Mouse (Mus musculus) induced T-regulatory cell, adult 2 months (primary cell): ENCODE results near the gene 4930579F01Rik.
"Not testable (repeated sequence)": the region's sequence is repeated elsewhere in the genome, so short reads cannot be mapped to it uniquely, and the experiment has no call there.

ENCODE experiments used
- DNase-seq: peaks from one replicate; pipeline ENCODE4 v3.0.0-alpha.2; 2012; ENCODE audit warnings: low read depth

4930579F01Rik gene

DNA sequence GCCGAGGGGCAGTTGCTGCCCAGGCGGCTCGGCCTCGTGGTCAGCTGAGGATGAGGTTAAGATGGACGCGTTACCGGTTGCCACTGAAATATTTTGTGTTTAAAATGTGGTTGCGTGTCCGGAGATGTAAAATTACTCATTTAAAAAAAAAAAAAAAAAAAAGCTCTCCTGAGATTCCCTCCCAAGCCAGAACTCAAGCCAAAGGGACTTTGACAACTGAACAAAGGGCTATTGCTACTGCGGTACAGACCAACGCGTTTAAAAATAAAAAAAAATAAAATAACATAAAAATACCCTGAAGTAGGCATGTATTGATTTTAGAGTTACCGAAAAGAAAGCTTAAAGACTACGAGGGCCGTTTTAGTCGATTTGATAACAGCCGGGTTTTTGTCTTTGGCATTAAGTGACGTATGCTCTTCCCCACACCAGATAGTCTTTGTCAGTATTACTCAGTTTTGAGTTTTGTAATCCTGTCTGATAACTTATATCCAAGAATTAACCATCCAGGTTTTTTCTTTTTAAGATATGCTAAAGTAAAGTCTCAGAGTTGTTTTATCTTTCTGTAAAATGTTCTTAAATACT is 49.5 kb downstream of the 4930579F01Rik start:
- no peak for DNase-seq

DNA sequence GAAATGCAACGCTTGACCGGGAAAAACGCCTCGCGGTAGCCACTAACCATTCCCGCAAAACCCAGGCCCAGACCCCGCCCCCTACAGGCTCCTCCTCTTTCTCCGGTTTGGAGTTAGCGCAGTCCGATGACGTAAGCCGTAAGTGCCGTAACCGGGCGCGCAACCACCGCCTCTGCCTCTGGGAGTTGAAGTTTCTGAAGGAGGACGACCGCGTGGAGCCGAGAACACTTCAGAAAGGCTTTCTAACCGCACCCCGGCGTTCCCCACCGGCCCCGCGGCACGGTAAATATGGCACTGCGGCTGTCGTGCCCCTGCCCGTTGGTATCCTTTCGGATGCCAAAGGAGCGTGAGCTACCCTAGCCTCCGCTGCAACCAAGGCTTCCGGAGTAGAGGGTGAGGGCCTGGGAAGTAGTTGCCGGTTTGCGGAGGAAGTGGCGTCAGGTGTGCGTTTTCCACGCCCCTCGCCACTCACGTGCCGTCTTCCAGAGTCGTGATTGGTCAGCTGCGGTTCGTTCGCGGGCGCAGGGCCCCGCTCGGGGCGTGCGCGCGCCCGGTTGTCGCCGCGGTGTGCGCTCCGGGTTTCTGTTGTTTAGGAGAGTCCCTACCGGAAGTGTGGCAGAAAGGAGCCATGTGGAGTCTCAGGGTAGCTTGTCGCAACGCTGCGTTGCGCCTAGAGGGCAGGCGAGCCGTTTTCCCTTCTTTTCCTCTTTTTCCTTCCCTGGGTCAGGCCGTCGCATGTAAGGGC is 50.1 kb downstream of the 4930579F01Rik start, which contains the start of gene Trmt10a:
TSS of gene Trmt10a (plus strand) at position 134 of the 745 bp plus-strand sequence.
- DNase-seq, result peak; percentile 99

DNA sequence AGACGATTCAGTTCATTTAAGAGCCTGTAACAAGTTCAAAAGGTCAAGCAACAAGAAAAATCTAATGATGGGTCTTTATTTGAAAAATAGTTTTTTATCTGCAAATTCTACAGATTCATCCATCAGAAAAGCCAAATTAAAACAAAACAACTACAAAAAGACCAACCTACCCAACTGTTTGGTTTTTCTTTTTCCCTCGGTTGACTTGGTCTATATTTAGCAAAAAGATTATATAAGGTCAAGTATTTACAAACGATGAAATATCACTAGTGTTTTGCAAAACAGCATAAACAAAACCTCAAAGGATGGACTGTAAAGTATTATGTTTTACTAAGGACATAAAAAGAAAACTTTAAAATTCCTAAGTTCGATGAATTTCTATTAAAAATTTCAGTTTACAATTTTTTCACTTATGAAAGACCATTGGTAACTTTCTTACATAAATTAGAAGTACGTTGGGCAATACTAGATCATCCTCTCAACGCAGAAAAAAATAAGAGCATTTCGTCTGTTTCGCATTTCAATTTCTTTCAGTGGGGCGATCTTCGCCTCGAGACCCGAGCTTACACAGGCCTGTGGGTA is 50.8 kb downstream of the 4930579F01Rik start:
- DNase-seq, result no peak

DNA sequence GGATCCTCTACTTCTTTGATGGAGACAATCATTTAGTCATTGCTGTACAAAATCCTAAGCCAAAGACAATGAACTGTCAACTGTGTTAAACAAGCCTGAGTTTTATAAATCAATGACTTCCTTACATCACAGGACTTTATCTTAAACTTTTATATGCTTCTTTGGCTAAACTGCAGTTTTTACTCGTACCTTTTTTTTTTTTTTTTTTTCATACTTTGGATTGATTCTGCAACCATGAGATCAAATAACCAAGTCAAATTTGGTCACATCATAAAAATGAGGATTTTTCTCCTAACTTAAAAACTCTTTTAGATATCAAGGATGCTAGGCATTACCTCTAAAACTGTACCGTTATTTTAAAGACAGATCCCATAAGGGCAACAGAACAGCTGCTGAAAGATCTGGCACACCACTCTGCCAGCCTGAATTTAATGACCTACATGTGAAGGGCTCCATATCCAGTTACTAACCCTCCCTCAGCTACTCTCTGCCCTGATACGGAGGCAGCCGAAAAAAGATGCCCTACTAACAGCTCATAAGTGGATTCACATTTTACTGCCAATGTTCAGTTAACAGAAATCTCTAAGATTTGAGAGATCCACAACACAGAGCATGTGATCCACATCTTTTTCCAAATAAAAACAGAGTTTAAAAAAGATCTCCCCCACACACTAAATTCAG is 51.4 kb downstream of the 4930579F01Rik start:
- DNase-seq, result no peak

DNA sequence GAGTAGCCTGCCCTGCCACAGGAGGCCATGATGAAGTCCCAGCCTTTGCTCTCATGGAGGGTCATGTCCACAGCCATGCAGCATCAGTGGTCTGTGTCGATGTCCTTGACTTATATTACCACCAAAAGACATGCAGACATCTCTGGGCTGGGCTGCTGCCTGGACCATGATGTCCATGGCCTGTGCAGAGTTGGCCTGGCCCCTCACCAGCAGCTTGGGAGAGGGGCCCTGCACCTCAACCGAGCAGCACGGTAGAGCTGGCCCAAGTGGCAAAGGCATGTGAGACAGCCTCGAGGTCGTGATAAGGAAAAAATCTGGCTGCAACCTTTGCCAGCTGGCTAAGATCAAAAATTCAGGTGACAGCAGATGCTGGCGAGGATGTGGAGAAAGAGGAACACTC is 54.0 kb downstream of the 4930579F01Rik start:
- DNase-seq, result no peak

DNA sequence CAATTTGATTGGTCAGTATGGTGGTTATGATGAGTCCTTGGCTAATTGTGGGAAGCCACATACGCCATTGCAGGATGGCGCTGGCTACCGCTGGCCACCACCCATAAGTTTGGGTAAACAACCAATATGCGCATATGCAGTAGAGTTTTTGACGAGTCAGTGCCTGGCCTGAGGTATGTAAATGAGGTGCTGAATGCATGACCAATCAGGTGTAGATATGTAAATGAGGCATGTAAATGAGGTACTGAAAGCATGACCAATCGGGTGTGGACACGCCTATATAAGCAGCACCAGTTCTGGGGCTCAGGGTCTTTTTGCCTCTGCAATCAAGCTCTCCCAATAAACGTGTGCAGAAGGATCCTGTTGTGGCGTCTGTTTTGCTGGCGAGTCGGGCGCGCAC is 55.5 kb downstream of the 4930579F01Rik start:
- not testable (repeated sequence) for DNase-seq

DNA sequence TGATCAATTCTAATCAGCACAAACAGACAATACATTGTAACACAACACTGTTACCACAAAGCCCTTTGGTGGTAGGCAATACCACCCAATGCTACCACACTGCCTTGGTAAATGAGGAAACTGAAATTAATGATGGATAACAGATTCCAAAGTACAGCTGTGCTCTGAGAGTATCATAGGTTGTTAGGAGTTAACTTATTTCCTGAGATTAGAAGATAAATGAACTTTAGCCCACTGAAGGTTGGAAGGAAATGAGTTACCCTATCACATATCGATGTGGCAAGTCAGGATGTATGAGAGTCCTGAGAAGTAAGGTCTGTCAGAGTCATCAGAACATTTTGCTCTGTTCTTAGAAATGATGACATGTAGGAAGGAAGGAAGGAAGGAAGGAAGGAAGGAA is 59.1 kb downstream of the 4930579F01Rik start:
- DNase-seq, result no peak

DNA sequence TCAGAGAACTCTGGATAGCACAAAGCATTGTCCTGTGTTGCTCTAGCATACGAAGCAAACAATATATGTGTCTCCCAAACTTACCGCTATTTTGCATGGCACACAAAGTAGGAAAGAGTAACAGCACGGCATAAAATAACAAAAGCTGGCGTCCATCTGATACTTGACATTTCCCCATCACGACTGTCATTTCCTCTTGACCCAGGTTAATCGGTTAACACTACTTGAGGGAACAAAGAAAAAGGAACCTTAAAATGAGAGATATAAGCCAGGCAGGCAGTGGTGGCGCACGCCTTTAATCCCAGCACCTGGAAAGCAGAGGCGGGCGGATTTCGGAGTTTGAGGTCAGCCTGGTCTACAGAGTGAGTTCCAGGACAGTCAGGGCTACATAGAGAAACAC is 59.7 kb downstream of the 4930579F01Rik start:
- DNase-seq, result no peak

DNA sequence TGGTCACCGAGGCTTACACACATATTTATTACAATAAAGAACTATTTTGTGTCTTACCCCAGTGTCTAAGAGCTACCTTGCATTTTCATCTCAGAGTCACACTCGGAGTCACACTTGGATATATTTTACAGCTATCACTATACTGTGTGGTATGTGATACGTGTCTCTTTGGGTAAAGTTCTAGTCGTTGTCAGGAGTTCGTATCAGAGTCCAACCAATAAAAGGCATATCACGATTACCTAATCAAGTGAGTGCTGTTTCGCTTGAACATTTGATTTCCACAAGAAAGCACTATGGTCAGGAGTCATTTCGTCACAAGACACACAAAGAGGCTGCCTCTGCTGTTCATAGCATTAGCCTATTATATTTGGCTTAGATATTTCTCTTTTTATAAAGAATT is 60.2 kb downstream of the 4930579F01Rik start:
- no peak for DNase-seq

DNA sequence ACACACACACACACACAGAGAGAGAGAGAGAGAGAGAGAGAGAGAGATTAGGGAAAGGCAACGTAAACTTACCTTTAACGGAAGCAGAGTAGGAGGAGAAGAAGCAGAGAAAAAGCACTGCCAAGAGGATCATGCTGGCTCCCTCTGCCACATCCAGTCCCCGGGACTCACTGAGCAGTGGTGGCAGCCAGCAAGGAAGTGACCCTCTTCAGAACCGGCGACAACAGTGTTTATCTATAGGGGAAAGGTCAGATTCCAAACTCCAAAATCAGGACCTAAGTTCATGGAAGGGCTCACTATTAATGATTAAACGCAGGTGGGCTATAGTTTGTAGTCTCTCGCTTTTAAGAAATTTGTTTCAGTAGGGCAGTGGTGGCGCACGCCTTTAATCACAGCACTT is 62.5 kb downstream of the 4930579F01Rik start:
- no peak for DNase-seq

DNA sequence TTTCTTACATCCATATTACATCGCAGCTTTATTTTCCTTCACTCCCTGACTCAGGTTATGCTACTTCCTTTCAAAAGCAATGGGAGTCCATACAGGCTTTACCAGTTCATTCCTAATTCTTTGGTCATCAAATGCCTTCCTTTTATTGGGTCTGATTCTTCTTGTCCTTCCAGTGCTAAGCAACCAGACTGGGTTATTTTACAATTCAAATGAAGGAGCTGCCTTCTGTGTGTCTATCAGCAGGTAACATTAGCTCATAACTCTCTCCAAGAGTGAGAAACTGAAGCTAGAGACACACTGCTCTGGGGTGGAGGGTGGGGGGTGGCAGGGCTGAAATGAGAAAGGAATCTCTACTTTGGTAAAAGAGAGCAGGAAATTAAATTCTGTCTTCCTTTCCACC is 62.9 kb downstream of the 4930579F01Rik start:
- DNase-seq, result no peak

DNA sequence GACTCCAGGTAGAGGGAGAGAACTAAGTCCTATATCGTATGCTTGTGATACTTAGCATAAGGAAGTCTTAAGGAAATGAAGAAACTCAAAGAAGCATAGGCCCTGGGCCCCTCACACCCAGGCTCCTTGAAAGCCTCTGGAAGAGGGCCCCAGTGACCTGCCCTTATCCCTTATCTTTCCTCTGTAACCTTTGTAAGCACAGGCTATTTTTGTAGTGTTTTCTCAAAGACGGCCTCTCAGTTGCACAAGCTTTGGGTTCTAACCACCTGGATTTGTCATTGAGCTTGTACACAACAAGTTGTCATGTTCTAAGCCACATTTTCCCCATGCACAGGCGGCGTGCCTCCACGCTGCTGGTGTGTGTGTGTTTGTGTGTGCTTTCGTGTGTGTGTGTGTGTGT is 64.5 kb downstream of the 4930579F01Rik start:
- DNase-seq, result no peak

DNA sequence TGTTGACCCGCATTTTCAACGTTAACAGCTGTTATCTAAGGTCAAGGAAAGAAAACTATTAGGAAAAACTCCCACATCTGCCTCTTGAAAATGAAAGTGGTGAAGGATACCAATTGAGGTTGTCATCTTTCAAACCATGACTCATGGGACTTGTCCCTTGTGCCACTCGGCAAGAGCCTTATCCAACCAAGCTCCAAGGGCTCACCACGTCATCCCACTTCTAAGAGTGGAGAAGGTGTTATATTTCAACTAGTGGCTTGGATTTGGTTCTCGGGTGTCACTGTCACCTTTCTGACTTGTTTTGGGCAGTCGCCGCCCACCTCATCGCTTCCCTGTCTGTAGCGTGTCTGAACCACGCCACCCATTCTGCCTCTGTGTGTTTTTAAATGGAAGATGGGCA is 69.8 kb downstream of the 4930579F01Rik start:
- DNase-seq, result no peak

DNA sequence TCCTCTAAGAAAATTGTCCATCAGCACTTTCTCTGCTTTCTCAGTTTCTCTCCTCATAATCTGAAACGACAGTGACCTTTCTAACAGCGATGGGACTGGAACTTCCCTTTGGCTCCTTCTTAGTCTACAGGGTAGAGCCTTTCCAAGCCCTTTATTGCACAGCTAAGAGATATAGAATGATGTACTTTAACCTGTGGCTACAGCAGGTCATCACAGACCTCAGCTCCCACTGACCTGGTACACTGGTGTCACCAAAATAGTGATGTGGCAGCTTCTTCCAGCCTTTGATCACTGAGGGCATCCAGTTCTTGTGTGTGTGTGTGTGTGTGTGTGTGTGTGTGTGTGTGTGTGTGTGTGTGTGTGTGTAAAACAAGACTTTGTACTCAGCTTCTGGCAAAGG is 72.2 kb downstream of the 4930579F01Rik start:
- no peak for DNase-seq

DNA sequence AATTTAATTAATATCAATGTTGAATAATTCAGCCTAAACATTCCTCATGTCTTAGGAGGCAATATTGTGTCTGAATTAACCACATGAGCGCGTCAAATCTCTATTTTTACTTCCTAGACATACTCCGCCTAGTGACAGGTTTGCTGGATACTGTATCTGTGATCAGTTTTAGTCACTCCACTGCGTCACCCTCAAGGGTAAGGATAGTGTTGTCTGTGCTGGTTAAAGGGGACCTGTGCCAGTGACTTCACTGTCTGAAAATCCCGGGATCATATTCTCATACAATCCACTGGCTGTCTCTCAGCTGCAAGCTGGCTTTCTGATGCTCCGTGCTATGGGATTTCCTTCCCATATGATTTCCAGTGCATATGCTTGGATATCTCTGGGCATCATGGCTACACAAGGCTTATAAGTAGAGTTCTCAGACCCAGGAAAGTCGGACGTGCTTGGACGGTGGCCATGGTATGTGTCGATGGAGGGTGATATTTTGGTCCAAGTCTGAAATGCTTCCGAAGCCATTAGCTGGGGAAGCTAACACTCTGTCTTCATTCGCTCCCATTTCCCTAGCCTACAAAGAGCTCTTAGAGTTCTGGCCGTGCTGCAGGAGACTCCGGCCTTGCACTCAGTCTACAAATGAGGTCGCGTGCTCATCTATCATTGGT is 74.0 kb downstream of the 4930579F01Rik start:
- DNase-seq, result no peak

DNA sequence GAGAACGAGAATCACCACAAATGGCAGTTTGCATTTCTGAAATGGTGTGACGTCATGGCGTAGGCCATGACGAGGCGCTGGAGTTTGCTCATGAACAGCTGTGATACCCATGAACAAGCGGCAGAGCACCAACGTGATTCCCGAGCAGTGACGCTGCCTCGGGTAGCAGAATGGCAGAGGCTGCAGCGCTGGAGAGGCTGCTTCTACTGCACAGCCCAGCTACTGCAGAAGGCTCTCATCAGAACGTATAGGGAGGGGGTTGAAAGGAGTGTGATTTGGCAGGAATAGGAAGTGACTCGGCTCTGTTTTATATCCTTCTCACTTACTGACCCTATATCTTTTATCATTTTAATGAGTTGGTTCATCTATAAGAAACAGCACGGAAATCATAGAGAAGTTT is 74.8 kb downstream of the 4930579F01Rik start:
- DNase-seq, result no peak

DNA sequence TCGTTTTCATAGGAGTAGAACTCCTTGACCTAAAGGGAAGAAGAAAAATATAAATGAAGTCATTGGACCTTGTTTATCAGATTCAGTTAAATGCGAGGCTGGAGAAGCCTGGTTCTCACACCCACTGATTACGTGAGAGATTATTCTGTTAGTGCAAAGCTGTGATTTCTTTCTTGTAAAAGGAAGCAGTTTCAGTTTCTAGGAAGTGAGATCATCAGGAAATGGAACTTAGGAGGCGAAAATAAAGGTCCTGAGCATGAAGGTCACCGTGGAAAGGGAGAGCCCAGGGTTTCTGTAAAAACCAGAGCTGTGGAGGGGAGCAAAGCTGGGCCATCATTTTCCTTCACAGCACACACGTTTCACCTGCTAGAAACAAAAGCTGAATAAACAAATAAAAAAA is 75.2 kb downstream of the 4930579F01Rik start:
- peak; percentile 61 for DNase-seq

DNA sequence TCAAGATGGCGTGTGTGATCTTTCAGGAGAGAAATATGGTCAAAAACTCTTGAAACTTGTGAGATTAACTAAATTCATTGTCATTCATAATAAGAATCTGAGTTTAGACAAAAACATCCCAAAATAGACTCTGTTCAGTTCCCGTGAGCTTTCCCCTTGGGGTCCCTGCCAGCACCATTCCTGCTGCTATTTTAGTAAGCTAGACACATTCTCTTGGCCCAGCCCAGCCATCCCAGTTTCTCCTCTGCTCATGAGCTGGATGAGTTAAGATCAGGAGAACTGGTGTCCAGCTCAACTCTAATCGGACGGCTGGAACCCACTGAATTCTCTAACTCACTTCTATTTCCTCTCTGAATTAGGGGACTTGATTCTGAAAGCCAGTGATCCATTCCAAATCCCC is 76.8 kb downstream of the 4930579F01Rik start:
- no peak for DNase-seq

DNA sequence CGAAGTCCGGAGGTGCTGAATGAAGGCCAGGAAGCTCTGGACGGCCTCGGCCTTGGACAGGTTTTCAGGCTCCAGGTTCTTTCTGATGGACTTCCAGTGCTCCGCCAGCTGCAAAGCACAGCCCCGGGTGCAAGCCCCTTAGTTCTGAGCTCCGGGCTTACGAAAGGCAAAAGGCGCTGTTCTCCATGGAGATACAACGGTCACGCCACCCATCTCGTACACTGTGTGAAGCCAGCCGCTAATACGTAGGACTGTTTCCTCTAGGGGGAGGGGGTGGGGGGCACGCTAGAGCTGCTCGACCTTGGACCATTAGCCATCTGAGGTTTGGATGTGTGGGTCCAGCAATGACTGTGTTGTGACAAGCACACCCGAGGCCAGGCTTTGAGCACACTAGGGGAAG is 79.5 kb downstream of the 4930579F01Rik start:
- no peak for DNase-seq
